Mouse (Mus musculus) lung, adult 2 months (tissue): Measurements from ENCODE around the gene Skil.

ENCODE experiments used
- CTCF ChIP-seq: fragments of 200-500 bp; IDR thresholded peaks from 2 replicates; pipeline ENCODE4 v1.5.1; 2011; ENCODE audit warnings: mild to moderate bottlenecking, low read length, control low read depth; ENCODE audit not compliant: insufficient read depth
- POLR2A ChIP-seq: fragments of 200-500 bp; IDR thresholded peaks from 2 replicates; pipeline ENCODE4 v1.6.1; 2011; ENCODE audit warnings: low read depth, mild to moderate bottlenecking, control low read depth, low read length, borderline replicate concordance; ENCODE audit errors: extremely low read depth

- TF ChIP-seq CTCF (no peak), POLR2A (no peak)
Observed at GRCm38 (mm10) chr3:31080791-31081502, 13.9 kb upstream of the Skil start.
